Mouse (Mus musculus) testis, adult 2 months (tissue): Measurements from ENCODE around the gene Rasgef1b. TPM values are rescaled to one million over a fixed set of nuclear protein-coding genes. Genes with fewer than 3 reads are reported as not detected.

ENCODE experiments used
- H3K27ac ChIP-seq: fragments of 200-500 bp; 2 replicates; pipeline ENCODE4 v1.5.1; 2012; ENCODE audit warnings: low read depth, low read length; ENCODE audit not compliant: control insufficient read depth, insufficient read depth
- H3K27me3 ChIP-seq: fragments of 200-500 bp; 2 replicates; pipeline ENCODE4 v1.6.1; 2012; ENCODE audit warnings: mild to moderate bottlenecking, low read length, moderate library complexity; ENCODE audit not compliant: control insufficient read depth, insufficient read depth
- H3K36me3 ChIP-seq: fragments of 200-500 bp; 2 replicates; pipeline ENCODE4 v1.6.1; 2012; ENCODE audit warnings: mild to moderate bottlenecking, low read length; ENCODE audit not compliant: control insufficient read depth, insufficient read depth
- H3K4me1 ChIP-seq: fragments of 200-500 bp; 2 replicates; pipeline ENCODE4 v1.6.1; 2012; ENCODE audit warnings: low read length; ENCODE audit not compliant: control insufficient read depth, insufficient read depth
- H3K4me3 ChIP-seq: fragments of 200-500 bp; 2 replicates; pipeline ENCODE4 v1.5.1; 2012; ENCODE audit warnings: low read depth, mild to moderate bottlenecking, low read length, moderate library complexity, mixed read lengths; ENCODE audit not compliant: control insufficient read depth
- CTCF ChIP-seq: fragments of 200-500 bp; IDR thresholded peaks from 2 replicates; pipeline ENCODE4 v1.5.1; 2012; ENCODE audit warnings: low read depth, mild to moderate bottlenecking, inconsistent platforms, low read length, moderate library complexity; ENCODE audit not compliant: control insufficient read depth, insufficient read depth, insufficient replicate concordance
- POLR2A ChIP-seq: fragments of 200-500 bp; IDR thresholded peaks from 2 replicates; pipeline ENCODE4 v1.6.1; 2012; ENCODE audit warnings: low read depth, mild to moderate bottlenecking, inconsistent platforms, low read length, moderate library complexity; ENCODE audit not compliant: control insufficient read depth
- polyA plus RNA-seq: library from polyadenylated mRNA; depleted of rRNA; stranded (reverse); fragments of >200 nt; gene quantifications from 2 replicates; pipeline ENCODE4 v1.2.3, GENCODE M21; 2012

The Rasgef1b gene
- polyA plus RNA-seq, 1 experiment, result 3.2 TPM

GRCm38 (mm10) chr5:99261121-99261724 is 467.6 kb downstream of the Rasgef1b start:
- H3K27me3 ChIP-seq, result no peaks in the 10 kb centered on the region
- H3K4me3 ChIP-seq, result no peak overlapping the region
- H3K36me3 ChIP-seq, result no peaks in the 10 kb centered on the region
- TF ChIP-seq POLR2A (no peak), CTCF (no peak)
- H3K4me1 ChIP-seq, result peaks cover 2% of the 10 kb centered on the region; the same call in 1 of the 2 replicates
- no peak overlapping the region for H3K27ac ChIP-seq

- no peaks in the 10 kb centered on the region for H3K27me3 ChIP-seq
- TF ChIP-seq CTCF (no peak), POLR2A (no peak)
- peaks cover 4% of the 10 kb centered on the region for H3K4me1 ChIP-seq
- H3K4me3 ChIP-seq, result no peak overlapping the region
- H3K36me3 ChIP-seq, result no peaks in the 10 kb centered on the region
- H3K27ac ChIP-seq, result peak overlapping the region; percentile 63
These were observed 470.8 kb downstream of the Rasgef1b start for GRCm38 (mm10) chr5:99258003-99258500.

- Histone ChIP-seq H3K36me3 (no peaks in the 10 kb centered on the region), H3K4me3 (peak overlapping the region; percentile 91), H3K4me1 (peaks cover 17% of the 10 kb centered on the region), H3K27me3 (no peaks in the 10 kb centered on the region), H3K27ac (peak overlapping the region; percentile 70)
- TF ChIP-seq POLR2A (peak; percentile 76), CTCF (no peak)
These were observed 476.4 kb downstream of the Rasgef1b start for GRCm38 (mm10) chr5:99252203-99253135.

DNA sequence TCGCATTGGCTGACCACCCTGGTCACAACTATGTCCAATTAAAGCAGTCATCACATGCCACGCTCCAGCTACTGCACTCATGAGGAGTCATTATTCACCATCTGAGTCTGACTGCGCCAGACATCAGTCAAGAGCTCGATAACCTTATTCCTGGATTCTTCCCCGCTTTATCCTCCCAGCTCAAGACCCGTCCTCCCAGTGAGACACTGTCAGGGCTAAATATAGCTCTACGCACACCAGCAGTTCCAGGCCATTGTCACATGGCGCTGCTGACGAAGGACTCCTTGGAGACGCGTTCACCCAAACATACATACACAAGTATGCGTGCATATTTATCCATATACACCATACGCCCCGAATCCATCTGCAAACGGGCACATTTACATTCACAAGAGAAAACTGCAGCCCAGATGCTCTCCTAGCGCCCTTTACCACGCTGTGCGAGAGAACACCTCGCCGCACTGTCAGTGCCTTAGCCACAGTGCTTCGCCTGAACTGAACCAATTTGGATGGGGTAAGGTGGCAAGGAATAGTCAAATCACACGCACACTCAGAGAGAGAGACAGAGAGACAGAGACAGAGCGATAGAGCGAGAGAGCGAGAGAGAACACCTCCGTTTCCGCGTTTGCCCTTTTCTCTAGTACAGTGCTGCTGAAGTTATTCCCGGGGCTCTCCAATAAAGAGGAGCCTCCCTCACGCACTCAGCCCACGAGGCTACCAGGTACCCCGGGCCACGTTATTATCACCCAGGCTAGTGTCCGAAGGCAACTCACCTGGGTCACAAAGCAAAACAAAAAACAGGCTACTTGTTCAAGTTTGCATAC is 477.3 kb downstream of the Rasgef1b start:
- H3K4me1 ChIP-seq, result peaks cover 17% of the 10 kb centered on the region
- no peaks in the 10 kb centered on the region for H3K36me3 ChIP-seq
- H3K27ac ChIP-seq, result peak overlapping the region; percentile 70
- H3K4me3 ChIP-seq, result peak overlapping the region; percentile 91
- TF ChIP-seq CTCF, result no peak
- no peak for TF ChIP-seq POLR2A
- H3K27me3 ChIP-seq, result no peaks in the 10 kb centered on the region

- no peak overlapping the region for H3K27ac ChIP-seq
- peaks cover 17% of the 10 kb centered on the region for H3K4me1 ChIP-seq
- TF ChIP-seq POLR2A, result no peak
- TF ChIP-seq CTCF, result no peak
- no peaks in the 10 kb centered on the region for H3K27me3 ChIP-seq
- no peak overlapping the region for H3K4me3 ChIP-seq
- no peaks in the 10 kb centered on the region for H3K36me3 ChIP-seq
These were observed 478.0 kb downstream of the Rasgef1b start for GRCm38 (mm10) chr5:99250820-99251219.

DNA sequence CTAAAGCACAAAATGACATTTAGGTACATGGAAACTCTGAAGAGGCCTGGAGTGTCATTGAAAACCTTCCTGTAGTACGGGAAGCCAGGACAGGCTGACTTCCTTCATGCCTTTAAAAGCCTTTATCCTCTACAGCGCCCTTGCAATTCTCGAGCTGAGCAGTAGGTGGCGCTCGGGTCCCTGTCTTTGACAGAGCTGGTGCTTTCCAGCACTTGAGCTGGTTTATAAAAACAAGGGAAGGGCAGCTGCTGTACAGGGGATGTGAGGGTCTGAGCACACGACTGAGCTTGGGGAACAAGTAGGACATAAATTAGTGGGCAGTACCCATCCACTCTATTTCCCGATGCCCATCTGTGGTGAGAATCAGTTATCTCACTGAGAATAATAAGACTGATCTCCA is 480.4 kb downstream of the Rasgef1b start:
- no peak overlapping the region for H3K4me3 ChIP-seq
- peaks cover 17% of the 10 kb centered on the region for H3K4me1 ChIP-seq
- no peak overlapping the region for H3K27ac ChIP-seq
- TF ChIP-seq CTCF, result peak; percentile 96
- no peak for TF ChIP-seq POLR2A
- no peaks in the 10 kb centered on the region for H3K36me3 ChIP-seq
- H3K27me3 ChIP-seq, result no peaks in the 10 kb centered on the region
